Mouse (Mus musculus) spleen, embryonic (tissue): ENCODE data around the gene Brsk2.

Experiments
- CTCF ChIA-PET: fragments of 350-600 bp; sonication (Branson Sonifier 250); formaldehyde crosslinking; loops from one replicate; lab custom pipeline; 2022; lab: Charles Lee

Brsk2 gene

DNA sequence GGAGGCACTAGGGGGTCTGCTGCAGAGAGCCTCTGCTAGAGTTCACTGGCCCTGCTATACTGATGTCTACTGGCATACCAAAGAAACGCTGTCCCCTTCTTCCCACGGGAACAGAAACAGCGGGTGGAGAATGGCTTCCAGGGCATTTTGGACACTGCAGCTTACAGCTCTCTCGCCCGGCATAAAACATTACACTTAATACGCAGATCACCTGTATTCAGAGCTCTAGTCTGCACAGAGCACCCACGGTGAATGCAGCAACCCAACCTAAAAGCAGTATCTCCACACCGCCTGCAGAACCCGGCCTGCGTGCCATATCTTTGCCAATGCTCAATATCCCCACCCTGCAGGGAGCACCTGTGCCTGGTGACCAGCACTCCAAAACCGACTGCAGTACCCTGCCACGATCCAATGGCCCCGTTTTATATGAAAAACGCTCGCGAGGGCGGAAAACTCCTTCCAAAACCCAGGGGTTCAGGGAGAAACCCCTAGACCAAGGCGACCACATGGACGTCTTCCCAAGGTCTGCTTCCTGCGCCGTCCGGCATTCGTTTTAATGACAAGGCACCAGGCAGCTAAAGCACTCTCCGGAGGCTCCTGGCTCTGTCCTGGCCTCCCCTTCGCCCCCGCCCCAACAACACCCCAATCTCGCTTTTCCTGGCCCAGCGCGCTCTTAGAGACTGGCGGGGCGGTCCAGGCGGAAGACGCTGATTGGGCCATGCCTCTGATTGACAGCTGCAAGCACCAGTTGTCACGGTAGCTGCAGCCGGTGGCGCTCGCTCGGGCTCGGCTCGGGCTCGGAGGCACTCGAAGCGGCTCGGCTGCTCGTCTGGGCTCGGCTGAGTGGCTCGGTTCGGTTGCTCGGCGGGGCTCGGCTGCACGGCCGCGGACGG is at the start of gene Brsk2:
TSS of gene Brsk2 (plus strand) at position 846 of the 893 bp plus-strand sequence.
- CTCF ChIA-PET = no interaction called here

DNA sequence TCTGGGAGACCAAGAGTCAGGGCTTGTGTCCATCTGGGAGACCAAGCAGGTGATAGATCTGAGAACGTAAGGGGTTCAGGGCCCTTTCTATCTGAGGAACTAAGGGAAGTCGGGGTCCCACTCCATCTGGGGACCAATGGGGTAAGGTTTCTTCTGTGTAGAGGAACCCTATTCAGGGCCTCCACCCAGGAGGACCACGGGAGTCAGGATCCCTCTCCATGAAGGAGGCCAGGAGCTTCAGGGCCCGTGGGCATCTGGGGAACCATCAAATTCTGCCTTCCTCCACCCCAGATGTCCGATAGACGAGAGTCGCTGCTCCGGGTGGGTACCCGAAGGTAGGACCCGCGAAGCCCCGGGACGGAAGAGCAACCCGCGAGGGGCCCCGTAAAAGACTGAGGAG is 47.7 kb upstream of the Brsk2 start:
- CTCF ChIA-PET = interaction anchor here (1.2 kb wide), 1 partner anchor 11 kb away, joined by 4 read pairs; no protein-coding TSS in a partner anchor

DNA sequence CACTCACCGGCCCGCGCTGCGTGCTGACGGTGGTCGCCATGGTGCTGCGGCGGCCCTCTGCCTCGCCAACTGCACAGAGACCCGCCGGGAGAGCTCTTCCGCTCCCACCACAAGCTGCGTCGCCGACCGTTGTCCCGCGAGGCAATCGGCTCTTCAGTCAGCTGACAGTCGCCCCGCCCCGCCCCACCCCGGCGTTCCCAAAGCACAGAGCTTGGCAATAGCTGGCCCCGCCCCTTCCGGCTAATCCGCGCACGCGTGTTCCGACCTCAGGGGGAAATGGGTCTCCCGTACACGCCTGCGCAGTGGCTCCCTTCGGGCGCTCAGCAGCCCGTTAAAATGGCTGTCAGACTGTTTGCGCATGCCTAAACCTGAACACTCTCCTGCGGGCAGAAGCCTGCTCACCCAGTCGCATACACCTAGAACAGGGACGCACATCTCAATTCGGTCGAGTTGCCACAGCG is 47.3 kb upstream of the Brsk2 start:
- CTCF ChIA-PET = interaction anchor here (0.8 to 1.2 kb wide), 2 partner anchors 11 to 730 kb away, joined by 3 to 4 read pairs; partner anchors contain the start of gene Rnh1

DNA sequence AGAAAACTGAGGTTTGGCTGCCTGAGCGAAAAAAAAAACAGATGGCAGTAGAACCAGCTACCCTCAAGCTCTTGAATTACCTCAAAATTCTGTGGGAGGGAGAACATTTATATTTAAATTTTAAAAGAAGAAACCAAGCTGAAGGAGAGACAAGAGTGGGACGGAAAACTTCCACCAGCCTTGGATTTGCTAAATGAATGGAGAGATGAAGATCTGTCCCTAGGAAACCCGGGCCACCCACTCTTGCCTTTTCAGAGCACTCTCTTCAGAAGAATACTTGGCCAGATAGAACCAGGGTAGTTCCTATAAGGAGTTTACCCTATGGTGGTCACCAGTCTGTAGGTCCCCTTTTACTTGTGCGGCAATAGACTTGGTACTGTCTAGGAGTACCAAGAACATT is 46.8 kb upstream of the Brsk2 start:
- CTCF ChIA-PET = interaction anchor here (0.5 to 0.8 kb wide), 2 partner anchors 10 to 730 kb away, joined by 3 read pairs; partner anchors contain the start of gene Rnh1

DNA sequence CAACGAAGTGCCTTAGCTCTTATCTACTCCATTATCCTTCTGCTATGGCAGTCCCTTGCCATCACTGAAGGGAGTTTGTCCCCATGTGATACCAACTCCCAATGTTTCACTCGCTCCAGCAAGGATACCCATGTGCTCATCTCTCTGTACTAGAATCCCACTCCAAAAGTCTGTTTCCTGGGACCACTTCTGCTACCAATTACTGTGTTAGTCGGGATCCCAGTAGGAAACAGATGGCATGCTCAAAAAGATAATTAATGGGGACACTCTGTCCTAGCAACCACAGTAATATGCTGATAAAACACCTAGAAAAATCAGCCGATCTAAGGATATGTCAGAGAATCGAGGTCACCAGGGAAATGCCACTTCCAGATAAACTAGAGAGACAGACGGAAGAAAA is 41.0 kb upstream of the Brsk2 start:
- CTCF ChIA-PET = interaction anchor here (1.1 kb wide), 1 partner anchor 16 kb away, joined by 5 read pairs; no protein-coding TSS in a partner anchor

DNA sequence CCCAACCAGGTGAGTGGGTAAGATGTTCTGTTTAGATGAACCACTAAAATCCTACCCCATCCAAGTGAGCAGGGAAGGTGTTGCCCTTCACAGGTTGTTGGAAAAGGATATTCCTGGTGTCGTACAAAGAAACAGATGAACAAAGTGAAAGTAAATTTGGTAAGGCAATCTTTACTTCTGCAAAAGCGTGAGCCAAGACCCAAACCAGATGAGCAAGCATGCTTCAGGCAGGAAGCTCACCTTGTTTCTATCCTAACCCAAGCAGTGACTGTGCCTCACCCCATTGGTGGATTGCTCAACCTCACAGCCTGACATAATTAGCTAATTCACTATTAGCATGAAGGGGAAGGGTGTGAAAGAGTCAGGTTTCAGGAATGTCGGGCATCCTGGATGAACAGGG is 38.2 kb upstream of the Brsk2 start:
- CTCF ChIA-PET = interaction anchor here (0.7 kb wide), 1 partner anchor 47 kb away, joined by 10 read pairs; no protein-coding TSS in a partner anchor

DNA sequence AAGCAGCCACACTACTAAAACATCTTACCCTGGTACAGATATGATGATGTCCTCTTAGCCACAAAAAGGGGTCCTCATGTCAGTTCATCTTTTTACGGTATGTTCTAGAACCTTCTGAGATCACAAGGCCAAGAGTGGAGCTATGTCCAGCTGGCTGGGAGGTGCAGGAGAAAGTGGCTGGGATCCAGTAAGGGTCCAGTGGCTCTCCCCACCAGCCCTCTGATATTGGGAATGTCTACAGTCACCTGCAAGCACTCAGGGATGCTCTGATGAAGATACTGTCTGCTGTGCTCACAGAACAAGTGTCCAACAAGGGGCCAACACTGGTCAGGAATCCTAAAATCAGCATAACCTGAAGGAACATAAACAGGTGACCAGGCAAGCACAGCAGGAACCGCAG is 31.1 kb upstream of the Brsk2 start, which contains the start of gene Tollip:
TSS of gene Tollip (minus strand) at position 101 of the 400 bp plus-strand sequence.
- CTCF ChIA-PET = no interaction called here

DNA sequence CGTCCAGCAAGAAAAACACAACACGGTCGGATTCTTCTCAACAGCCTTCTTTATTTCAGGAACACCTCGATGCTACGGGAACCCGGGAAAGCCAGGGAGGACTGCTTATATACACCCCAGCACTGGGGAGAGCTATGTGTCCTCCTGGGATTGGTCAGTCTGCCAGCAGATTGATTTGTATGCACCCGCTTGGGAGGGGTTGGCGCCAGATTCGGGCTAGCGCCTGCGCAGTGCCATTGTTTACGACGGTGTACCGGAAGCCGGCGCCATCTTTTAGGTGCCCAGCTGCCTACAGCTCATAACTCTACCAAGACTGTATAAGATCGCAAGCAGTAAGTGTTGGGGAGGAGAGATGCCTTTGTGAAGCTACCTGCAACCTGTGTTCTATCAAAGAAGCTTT is 25.4 kb upstream of the Brsk2 start:
- CTCF ChIA-PET = interaction anchor here (0.6 to 1.4 kb wide), 2 partner anchors 16 to 443 kb away, joined by 3 to 5 read pairs; no protein-coding TSS in a partner anchor

DNA sequence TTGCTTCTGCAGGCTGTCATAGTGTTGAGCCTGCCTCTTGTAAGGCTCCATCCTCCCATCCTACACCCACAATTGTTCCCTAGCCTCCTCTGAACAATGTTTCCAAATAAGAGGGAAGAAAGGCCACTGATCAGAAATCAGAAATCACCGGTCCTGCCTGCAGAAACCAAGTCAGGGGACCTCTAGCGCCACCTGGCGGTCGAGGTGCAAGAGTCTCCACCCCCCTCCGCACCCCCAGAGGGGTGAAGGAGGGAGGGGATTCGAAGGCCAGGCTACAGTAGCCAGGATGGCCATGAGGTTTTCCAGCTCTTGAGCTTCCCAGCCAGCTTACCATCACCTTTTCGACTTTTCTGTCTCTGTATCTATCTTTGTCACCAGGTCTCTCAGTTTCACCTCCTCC is 24.6 kb upstream of the Brsk2 start:
- CTCF ChIA-PET = interaction anchor here (0.6 kb wide), 1 partner anchor 775 kb away, joined by 4 read pairs; no protein-coding TSS in a partner anchor

DNA sequence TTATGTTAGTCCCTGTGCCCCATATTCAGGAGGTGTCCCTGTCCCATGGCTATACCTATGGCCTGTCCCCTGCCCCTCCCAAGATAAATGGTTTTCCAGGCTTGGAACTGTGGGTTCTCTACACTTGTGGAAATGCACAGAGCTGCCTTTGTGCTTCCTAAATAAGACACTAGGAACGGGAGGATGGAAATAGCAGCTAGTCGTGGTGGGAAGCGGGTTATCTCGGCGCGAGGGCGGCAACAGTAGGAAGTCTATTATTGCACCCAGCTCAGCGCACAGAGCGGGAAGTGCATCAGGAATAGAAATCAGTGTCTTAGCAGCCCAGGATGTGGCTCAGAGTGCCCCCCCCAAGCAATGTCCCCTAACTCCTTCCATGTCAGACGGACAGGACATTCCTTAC is 20.9 kb upstream of the Brsk2 start:
- CTCF ChIA-PET = no interaction called here

DNA sequence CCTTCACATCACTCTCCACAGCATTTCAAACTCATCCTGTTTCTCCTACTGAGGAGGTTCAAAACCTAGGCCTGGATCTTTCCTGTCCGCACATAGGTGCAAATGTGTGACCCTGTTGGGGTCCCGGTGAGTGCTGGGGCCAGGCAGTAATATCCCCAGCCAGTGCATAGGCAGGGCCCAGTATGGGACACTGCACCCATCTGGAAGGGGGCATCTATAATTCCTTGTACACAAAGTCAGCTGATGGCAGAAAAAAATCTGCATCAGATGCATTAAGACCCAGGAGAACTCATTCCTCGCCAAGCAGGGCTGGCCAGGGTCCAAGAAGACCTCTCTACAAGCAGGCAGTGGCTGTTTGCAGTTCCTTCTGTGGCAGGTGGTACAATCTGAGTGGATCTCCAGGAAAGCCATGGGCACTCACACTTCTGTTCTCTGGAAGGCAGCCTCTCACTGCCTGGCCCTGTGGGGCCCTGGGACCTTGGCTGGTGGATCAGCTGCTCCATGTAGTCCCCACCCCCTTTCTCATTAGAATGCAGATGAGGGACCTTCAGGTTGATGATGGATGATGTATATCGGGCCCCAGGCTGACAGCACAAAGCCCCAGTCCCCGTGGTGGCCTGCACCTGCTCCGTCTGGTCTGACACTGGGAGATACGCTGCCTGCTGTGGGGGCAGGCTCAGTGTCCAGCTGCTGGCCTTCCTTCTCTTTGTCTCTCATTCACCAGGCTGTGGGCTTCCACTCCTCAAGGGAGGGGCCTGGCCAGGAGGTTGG is 15.2 kb upstream of the Brsk2 start:
- CTCF ChIA-PET = no interaction called here

DNA sequence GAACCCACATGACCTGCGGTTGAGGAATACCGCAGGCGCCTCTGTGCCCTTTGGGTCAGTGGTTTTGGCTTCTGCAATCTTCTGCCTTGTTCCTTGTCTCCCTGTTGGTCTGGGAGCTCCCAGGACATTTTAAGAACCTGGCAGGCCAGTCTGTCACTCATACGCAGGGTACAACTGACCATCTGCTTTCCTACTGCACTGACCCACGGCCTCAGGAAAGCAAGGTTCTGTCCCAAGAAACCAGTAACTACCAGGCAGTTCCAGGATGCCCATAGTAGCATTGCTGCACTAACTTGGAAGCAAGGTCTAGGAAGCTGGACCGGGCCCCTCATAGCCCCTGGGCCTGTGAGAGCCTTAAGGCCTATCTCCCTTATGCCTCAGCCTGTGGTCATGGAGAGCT is 14.6 kb upstream of the Brsk2 start:
- CTCF ChIA-PET = interaction anchor here (0.6 kb wide), 1 partner anchor 12 kb away, joined by 8 read pairs; no protein-coding TSS in a partner anchor

DNA sequence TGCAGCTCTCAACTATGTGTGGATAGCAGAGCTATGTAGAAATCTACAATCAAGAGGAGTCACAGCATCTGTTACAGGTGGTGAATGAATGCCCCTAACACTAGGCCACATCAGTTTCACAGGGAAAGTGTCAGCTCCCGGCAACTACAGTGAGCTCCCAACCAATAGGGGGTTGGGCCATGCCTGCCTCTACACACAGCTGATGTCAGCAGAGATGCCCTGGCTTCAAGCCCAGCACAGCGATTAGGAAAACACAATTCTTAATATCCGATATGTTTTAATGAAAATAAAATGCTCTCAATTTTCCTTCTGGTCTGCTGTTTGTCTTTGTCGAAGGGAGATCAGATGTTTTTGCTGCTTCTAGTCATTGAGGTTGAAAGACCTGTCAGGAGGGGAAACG is 6.1 kb upstream of the Brsk2 start:
- CTCF ChIA-PET = no interaction called here

DNA sequence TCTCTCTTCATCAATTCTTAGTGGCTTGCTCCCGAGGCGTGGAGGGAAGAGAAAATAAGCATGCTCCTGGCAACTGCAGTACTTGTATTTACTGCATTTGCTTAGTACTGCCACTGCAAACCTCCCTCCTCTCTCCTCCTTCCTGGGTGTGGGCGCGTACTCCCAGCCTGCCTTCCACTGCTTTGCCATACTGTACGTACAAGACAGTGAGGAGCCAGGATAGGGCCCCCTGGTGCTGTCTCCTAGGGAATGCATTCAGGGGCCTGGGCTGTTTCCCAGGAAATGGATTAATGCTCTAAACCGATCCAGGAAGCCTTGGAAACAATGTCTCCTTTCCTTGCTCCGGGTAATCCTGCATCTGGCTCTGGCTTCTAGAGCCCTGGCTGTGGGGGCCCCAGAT is 3.6 kb upstream of the Brsk2 start:
- CTCF ChIA-PET = no interaction called here

DNA sequence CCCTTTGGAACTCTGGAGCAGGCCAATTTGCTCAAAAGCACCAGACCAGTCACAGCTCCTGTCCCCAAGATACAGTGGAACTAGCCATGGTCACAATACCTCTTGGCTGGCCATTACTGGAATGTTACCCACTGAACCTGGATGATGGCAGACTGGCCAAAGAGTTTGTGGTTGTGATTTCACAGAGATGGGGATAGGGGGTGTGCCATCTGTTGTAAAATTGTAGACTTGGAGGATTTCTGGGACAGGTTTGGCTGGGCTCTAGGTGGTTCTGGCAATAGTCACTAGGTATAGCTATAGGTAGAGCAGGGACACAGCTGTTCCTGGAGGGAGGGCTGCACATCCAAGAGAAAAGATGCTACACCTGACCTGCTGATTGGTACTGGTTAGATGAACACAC is 2.0 kb upstream of the Brsk2 start:
- CTCF ChIA-PET = no interaction called here

DNA sequence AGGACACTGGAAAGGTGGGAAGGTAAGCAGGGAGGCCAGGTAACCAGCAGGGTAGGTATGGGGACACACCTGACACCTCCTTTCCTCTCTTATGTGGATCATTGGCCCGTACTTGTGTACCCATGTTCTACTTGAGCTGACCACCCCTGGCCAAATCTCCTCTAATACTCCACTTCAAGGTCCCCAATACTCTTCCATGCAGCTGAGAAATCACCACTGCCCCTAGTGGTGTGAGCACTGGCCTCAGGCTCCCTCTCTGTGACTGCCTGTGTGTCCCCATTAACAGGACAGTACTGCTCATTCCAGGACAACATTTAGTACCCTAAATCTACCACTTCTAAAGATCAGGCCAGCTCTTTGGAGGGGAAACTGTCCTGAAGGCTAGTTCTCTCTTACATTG is 1.5 kb upstream of the Brsk2 start:
- CTCF ChIA-PET = no interaction called here

DNA sequence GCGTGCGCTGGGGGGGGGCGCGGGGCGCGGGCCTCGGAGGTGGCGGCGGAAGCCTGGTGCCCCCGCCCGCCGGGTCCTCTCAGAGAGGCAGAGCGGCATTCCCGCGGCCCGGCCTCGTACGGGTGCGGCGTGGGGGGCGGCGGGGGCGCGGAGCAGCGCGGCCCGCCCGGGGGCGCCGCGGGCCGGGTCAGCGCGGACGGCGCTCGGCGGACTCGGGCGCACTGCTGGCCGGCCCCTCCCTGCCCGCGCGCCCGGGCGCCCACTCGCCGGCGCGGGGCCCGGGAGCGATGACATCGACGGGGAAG is 200 bp downstream of the Brsk2 start:
- CTCF ChIA-PET = no interaction called here

DNA sequence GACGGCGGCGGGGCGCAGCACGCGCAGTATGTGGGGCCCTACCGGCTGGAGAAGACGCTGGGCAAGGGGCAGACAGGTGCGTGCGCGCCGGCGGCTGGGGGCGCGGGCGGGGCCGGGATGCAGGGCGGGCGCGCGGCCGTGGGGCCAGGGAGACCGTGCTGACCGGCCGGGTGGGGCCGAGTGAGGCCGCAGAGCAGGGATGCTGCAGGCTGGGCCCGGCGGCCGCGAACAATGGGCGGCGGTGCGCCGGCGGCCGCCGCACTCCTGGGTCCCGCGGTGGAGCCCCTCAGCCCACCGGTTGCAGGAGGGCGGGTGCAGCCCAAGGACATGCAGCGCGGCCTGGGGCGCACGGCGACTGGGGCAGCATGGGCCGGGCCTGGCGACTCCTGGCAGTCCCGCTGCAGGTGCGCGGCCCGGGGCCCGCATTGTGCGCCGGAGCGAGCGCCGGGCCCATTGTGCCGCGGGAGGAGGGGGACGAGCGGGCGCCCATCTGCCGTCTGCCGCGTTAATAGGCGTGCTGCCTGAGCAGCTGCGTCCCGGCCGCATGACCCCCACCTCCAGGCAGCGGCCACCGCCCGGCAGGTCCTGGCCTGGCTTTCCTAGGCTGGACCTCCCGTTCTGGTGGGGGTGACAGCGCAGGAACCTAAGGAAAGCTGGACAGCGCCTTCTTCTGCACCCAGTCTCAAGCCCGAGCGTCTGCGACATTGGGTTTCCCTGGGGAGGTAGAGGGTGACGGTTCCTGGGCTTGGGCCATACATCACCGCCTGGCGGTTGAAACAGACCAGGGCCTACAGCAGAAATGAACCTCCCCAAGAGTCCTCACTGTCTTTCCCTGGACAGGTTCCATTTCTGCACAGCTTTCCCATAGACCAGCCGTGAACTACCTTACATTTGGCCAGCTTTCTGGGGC is 808 bp downstream of the Brsk2 start:
- CTCF ChIA-PET = no interaction called here

DNA sequence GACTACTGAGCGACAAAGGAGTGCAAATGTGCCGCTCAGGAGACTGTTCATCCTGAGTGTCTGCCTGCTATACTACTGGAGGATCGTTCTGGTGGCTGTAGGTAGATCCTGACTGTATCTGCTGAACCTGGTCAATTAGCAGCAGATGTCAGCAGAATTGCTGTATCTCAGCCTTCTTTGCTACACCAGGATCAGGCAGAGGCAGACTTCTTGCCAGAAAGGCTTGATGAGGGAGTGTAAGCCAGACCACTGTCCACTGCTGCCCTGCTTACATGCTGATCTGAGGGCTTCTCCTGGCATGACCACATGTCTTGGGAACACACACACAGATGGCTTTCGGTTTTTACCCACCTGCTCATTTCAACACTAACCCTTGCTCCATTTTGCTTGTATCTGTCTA is 2.3 kb downstream of the Brsk2 start:
- CTCF ChIA-PET = no interaction called here

DNA sequence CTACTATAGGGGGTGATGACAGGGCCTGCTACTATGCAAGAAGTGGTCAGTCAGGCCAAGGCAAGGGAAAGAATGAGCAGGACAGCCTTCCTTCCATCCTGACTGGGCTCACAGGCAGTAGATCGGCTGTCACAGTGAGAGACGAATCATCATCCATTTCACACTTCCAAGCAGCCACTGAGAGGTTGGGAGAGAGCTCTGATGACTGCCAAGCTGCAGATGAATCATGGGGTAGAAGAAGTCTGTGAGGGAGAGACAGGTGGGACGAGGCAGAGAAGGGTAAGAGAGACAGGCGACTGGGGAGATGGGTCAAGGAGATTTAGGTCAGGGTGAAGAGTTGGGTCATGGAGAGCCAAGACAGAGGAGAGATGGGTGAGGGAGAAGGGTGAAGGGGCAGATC is 3.4 kb downstream of the Brsk2 start:
- CTCF ChIA-PET = no interaction called here

DNA sequence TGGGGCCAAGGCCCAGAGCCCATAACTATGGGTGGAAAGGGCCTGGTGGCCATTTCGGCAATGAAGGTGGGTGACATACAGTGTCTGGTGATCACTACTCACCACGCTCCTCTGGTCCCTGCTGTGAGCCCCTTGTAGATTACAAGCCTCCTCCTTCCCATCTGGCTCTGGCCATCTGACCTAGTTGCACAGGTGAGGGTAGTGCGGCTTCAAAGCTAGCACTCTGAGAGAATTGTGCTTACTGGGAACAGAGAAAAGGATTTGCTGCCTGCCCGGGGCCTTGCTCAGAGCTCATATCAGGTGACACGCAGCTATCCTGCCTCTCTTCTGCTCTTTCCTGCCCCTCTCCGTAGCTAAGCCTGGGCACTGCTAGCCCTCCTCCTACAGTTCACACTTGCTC is 4.1 kb downstream of the Brsk2 start:
- CTCF ChIA-PET = no interaction called here
